Comparison of ENCODE assay signal across 26 mouse cellular contexts in genomic region chr12:17049796-17050195, GRCm38 (mm10). TPM values are rescaled to one million over a fixed set of nuclear protein-coding genes. Genes with fewer than 3 reads are reported as not detected.
DNase-seq lines count a peak whose midpoint lies in the region; ATAC-seq and TF ChIP-seq lines count a peak whose summit lies in the region.
"Had no signal": no experiment of that assay in that cellular context is flagged by ENCODE, and none has a peak within 500 bp of the region (broad histone marks: within the 10 kb centered on the region; RNA-seq: fewer than 3 reads in every experiment).

No protein-coding gene starts in this region.

- peak; percentile 14 for DNase-seq in kidney, postnatal 0 days (ENCODE audit: low spot score)
- no peak for DNase-seq in kidney, adult 8-10 months
- DNase-seq in midbrain, postnatal 0 days (ENCODE audit: low spot score), result peak; percentile 33
- DNase-seq in R1 (ENCODE audit: low read depth, low spot score), result peak; percentile 19
- DNase-seq: adrenal gland, postnatal 10 days; B cell, adult 2 months; cerebellum, adult 8-10 months; cerebellum, postnatal 25 days; gastrocnemius, adult 2 months; gastrocnemius, postnatal 36 days; heart, adult 18-20 months; heart, postnatal 36 days; kidney, adult 18-20 months; kidney, postnatal 4 days; layer of hippocampus, adult 9-11 months; liver had no signal

- H3K4me2 ChIP-seq in kidney, postnatal 0 days (ENCODE audit: low read length), result no peak overlapping the region
- H3K4me2 ChIP-seq in midbrain, postnatal 0 days (ENCODE audit: low read depth, low read length, poor library complexity, severe bottlenecking), result no peak overlapping the region
- H3K4me2 ChIP-seq in midbrain, embryonic 16.5 days (ENCODE audit: low read length), result no peak overlapping the region
- H3K4me2 ChIP-seq: embryonic facial prominence, embryonic 15.5 days; forebrain, embryonic 15.5 days; heart, embryonic 11.5 days; hindbrain, embryonic 12.5 days; liver, embryonic 15.5 days; neural tube, embryonic 13.5 days had no signal

- 87% methylated on average over 1 of the region's 1 CpGs for WGBS in kidney, postnatal 0 days
- 97% methylated on average over 1 of the region's 1 CpGs for WGBS in midbrain, postnatal 0 days
- 97% methylated on average over 1 of the region's 1 CpGs for WGBS in midbrain, embryonic 16.5 days

- peak; percentile 34 for TF ChIP-seq CTCF in kidney, postnatal 0 days (IDR thresholded peaks at IDR 0.05; ENCODE audit: low read depth)
- TF ChIP-seq CTCF in midbrain, postnatal 0 days (IDR thresholded peaks at IDR 0.05), result peak; percentile 45; the same call in 1 of the 2 replicates

- no peak for ATAC-seq in kidney, postnatal 0 days (replicated peaks; ENCODE audit: low FRiP score, low read depth)
- no peak for ATAC-seq in midbrain, postnatal 0 days (ENCODE audit: low FRiP score)
- no peak for ATAC-seq in midbrain, embryonic 16.5 days
- ATAC-seq in CD4-positive, CD25-positive, alpha-beta regulatory T cell, adult 4 months, result no peak

- H3K27ac ChIP-seq in kidney, postnatal 0 days, result no peak overlapping the region
- H3K27ac ChIP-seq in midbrain, postnatal 0 days (ENCODE audit: low read depth, low read length), result no peak overlapping the region
- H3K27ac ChIP-seq in midbrain, embryonic 16.5 days (ENCODE audit: low read length), result no peak overlapping the region
- H3K27ac ChIP-seq: embryonic facial prominence, embryonic 10.5 days; embryonic facial prominence, embryonic 15.5 days; forebrain, embryonic 15.5 days; gastrocnemius, adult 2 months; hindbrain, embryonic 12.5 days; liver, embryonic 15.5 days; macrophage; neural tube, embryonic 13.5 days had no signal

- H3K36me3 ChIP-seq in kidney, postnatal 0 days (ENCODE audit: insufficient read depth, low read length), result no peaks in the 10 kb centered on the region
- H3K36me3 ChIP-seq in midbrain, postnatal 0 days (ENCODE audit: insufficient read depth, low read length), result no peaks in the 10 kb centered on the region
- H3K36me3 ChIP-seq in midbrain, embryonic 16.5 days (ENCODE audit: control insufficient read depth, insufficient read depth, low read length), result no peaks in the 10 kb centered on the region
- H3K36me3 ChIP-seq: embryonic facial prominence, embryonic 10.5 days; embryonic facial prominence, embryonic 15.5 days; forebrain, embryonic 15.5 days; hindbrain, embryonic 12.5 days; liver, embryonic 15.5 days; neural tube, embryonic 13.5 days had no signal

- no peak overlapping the region for H3K4me3 ChIP-seq in kidney, postnatal 0 days (replicated peaks; ENCODE audit: low read depth, low read length)
- H3K4me3 ChIP-seq in midbrain, postnatal 0 days (ENCODE audit: low read depth, low read length), result no peak overlapping the region
- H3K4me3 ChIP-seq in midbrain, embryonic 16.5 days (ENCODE audit: low read depth, low read length), result no peak overlapping the region
- H3K4me3 ChIP-seq: embryonic facial prominence, embryonic 10.5 days; embryonic facial prominence, embryonic 15.5 days; forebrain, embryonic 15.5 days; gastrocnemius, adult 2 months; hindbrain, embryonic 12.5 days; liver, embryonic 15.5 days; neural tube, embryonic 13.5 days had no signal

- H3K9ac ChIP-seq in kidney, postnatal 0 days (ENCODE audit: low read depth, low read length), result no peak overlapping the region
- H3K9ac ChIP-seq in midbrain, postnatal 0 days (replicated peaks; ENCODE audit: low read length, poor library complexity, severe bottlenecking), result no peak overlapping the region
- H3K9ac ChIP-seq in midbrain, embryonic 16.5 days (ENCODE audit: low read depth, low read length), result no peak overlapping the region
- H3K9ac ChIP-seq: embryonic facial prominence, embryonic 15.5 days; forebrain, embryonic 15.5 days; hindbrain, embryonic 12.5 days; liver, embryonic 15.5 days; neural tube, embryonic 13.5 days had no signal

- H3K27me3 ChIP-seq in kidney, postnatal 0 days (ENCODE audit: insufficient read depth, low read length), result no peaks in the 10 kb centered on the region
- no peaks in the 10 kb centered on the region for H3K27me3 ChIP-seq in midbrain, postnatal 0 days (ENCODE audit: insufficient read depth, low read length)
- H3K27me3 ChIP-seq in midbrain, embryonic 16.5 days (ENCODE audit: control insufficient read depth, insufficient read depth, low read depth, low read length), result no peaks in the 10 kb centered on the region
- H3K27me3 ChIP-seq: embryonic facial prominence, embryonic 15.5 days; forebrain, embryonic 15.5 days; liver, embryonic 15.5 days had no signal

- H3K9me3 ChIP-seq in kidney, postnatal 0 days (replicated peaks; ENCODE audit: low read length), result no peaks in the 10 kb centered on the region
- no peaks in the 10 kb centered on the region for H3K9me3 ChIP-seq in midbrain, postnatal 0 days (ENCODE audit: low read length)
- H3K9me3 ChIP-seq in midbrain, embryonic 16.5 days (replicated peaks; ENCODE audit: control insufficient read depth, low read length, poor library complexity, severe bottlenecking), result no peaks in the 10 kb centered on the region
- H3K9me3 ChIP-seq: embryonic facial prominence, embryonic 10.5 days; embryonic facial prominence, embryonic 15.5 days; forebrain, embryonic 15.5 days; hindbrain, embryonic 12.5 days; liver, embryonic 15.5 days; neural tube, embryonic 13.5 days had no signal

- no peaks in the 10 kb centered on the region for H3K4me1 ChIP-seq in kidney, postnatal 0 days (replicated peaks; ENCODE audit: insufficient read depth, low read length)
- no peaks in the 10 kb centered on the region for H3K4me1 ChIP-seq in midbrain, postnatal 0 days (ENCODE audit: insufficient read depth, low read length)
- peaks cover 10% of the 10 kb centered on the region for H3K4me1 ChIP-seq in midbrain, embryonic 16.5 days (ENCODE audit: control insufficient read depth, insufficient read depth, low read length)
- H3K4me1 ChIP-seq: embryonic facial prominence, embryonic 10.5 days; embryonic facial prominence, embryonic 15.5 days; liver, embryonic 15.5 days had no signal

RNA-seq across cellular contexts. Expression of gene 2410004P03Rik, which starts 38.3 kb away (rescaled TPM):
- 0.41 and 0.59 TPM in 2 replicates for polyA plus RNA-seq in kidney, postnatal 0 days (2015; fragmentation: Nextera tagmentation; extraction: Ambion mirVana)
- total RNA-seq in midbrain, postnatal 0 days (2014; rRNA removed), result 7.3 and 10.1 TPM in 2 replicates
- polyA plus RNA-seq in midbrain, postnatal 0 days (2015; fragmentation: Nextera tagmentation; extraction: Ambion mirVana), result 7.1 and 10.6 TPM in 2 replicates
- polyA plus RNA-seq in midbrain, embryonic 16.5 days (2015; fragmentation: Nextera tagmentation; extraction: Ambion mirVana), result 5.7 and 10.5 TPM in 2 replicates
- polyA plus RNA-seq in CD4-positive, CD25-positive, alpha-beta regulatory T cell, adult 4 months (2017; shearing (Covaris generic)), result 1 to 10 TPM; 1.2 to 1.8 TPM
- total RNA-seq: gastrocnemius, adult 2 months; gastrocnemius, postnatal 36 days had no signal
- polyA plus RNA-seq: liver, embryonic 15.5 days had no signal

RNA-seq across cellular contexts. Expression of gene Pqlc3, which starts 49.6 kb away (rescaled TPM):
- polyA plus RNA-seq in kidney, postnatal 0 days (2015; fragmentation: Nextera tagmentation; extraction: Ambion mirVana), result 4.3 and 5.0 TPM in 2 replicates
- total RNA-seq in midbrain, postnatal 0 days (2014; rRNA removed), result 0.93 and 1.3 TPM in 2 replicates
- 1.6 and 2.0 TPM in 2 replicates for polyA plus RNA-seq in midbrain, postnatal 0 days (2015; fragmentation: Nextera tagmentation; extraction: Ambion mirVana)
- 1.3 and 1.4 TPM in 2 replicates for polyA plus RNA-seq in midbrain, embryonic 16.5 days (2015; fragmentation: Nextera tagmentation; extraction: Ambion mirVana)
- 10 to 100 TPM; 73.7 to 86.4 TPM for polyA plus RNA-seq in CD4-positive, CD25-positive, alpha-beta regulatory T cell, adult 4 months (2017; shearing (Covaris generic))

Comparison
In these comparisons a context has a peak if more than half of its experiments do, and no peak if none do; other contexts are left out.
1. DNase-seq: peak in kidney, postnatal 0 days (single experiment), midbrain, postnatal 0 days (single experiment) and R1 (single experiment); none in kidney, adult 8-10 months (0 of 2).
2. RNA of gene Pqlc3, which starts 49.6 kb away (polyA plus RNA-seq): 73.7 to 86.4 TPM in CD4-positive, CD25-positive, alpha-beta regulatory T cell, adult 4 months; 4.3 to 5.0 TPM in kidney, postnatal 0 days, 1.6 to 2.0 TPM in midbrain, postnatal 0 days and 1.3 to 1.4 TPM in midbrain, embryonic 16.5 days; every median in the first group is over 10 times any median in the second.